Mouse (Mus musculus): Measurements from ENCODE around the gene Qtrt1. TPM values are rescaled to one million over a fixed set of nuclear protein-coding genes. Genes with fewer than 3 reads are reported as not detected.
A peak's percentile ranks its signal among the peaks of the same experiment; 100 is the strongest.

Gene Qtrt1
- polyA plus RNA-seq, 1 experiment from 2014 or later, result 61.5 TPM

DNA sequence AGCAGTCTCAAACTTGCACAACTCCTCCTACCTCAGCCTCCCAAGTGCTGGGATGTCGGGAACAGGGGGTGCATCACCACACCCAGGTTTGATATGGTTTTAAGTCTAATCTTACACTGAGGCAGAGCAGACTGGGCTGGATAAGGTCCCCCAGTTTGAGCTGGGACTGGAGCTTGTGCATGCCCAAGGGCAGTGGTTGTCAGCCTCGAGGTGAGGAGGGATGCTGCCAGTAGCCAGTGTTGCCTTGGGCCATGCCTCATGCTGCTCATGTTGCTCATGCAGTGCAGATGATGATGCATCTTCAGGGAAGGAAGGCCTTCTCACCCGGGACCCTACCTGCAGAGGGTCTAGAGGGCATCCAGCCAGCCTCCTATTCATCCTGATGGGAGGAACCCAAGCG, 6.1 kb upstream of the Qtrt1 start:
- ATAC-seq (replicated peaks; ENCODE audit: low FRiP score) (no peak), DNase-seq (ENCODE audit: low spot score) (no peak)
- Histone ChIP-seq H3K36me3 (ENCODE audit: control insufficient read depth, insufficient read depth, low read length) (peaks cover 30% of the 10 kb centered on the region; the same call in 1 of the 2 replicates), H3K9ac (ENCODE audit: low read length) (no peak overlapping the region), H3K4me3 (ENCODE audit: low read depth, low read length) (no peak overlapping the region), H3K9me3 (ENCODE audit: control insufficient read depth, low read length) (no peaks in the 10 kb centered on the region), H3K4me1 (replicated peaks; ENCODE audit: control insufficient read depth, insufficient read depth, low read length) (0 out of 2 replicates have a peak, but pooled peaks cover 2% of the 10 kb centered on the region), H3K27me3 (ENCODE audit: control insufficient read depth, insufficient read depth, low read length) (no peaks in the 10 kb centered on the region), H3K4me2 (ENCODE audit: low read depth, low read length, severe bottlenecking) (no peak overlapping the region), H3K27ac (ENCODE audit: low read depth, low read length) (no peak overlapping the region)
- 83% methylated on average over 4 of the region's 4 CpGs for WGBS

DNA sequence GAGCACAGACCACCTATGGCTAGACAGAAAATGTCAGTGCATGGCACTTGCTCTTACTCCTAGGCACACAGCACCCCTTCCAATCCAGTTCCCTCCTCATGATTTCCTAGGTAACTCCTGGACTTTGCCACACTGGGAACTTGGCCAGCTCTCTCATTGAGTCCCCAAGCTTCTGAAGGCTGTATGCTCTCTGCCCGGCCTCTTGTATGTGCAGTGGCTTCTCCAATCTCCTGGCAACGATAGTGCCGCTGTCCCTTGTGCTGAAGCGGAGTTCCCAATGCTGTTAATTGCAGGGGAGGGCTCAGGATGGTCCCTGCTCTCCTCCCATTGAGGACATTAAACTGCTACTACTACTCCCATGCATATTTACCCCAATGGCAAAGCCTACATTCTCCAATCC, 3.7 kb upstream of the Qtrt1 start:
- no peak overlapping the region for H3K4me3 ChIP-seq (ENCODE audit: low read depth, low read length)
- H3K4me1 ChIP-seq (replicated peaks; ENCODE audit: control insufficient read depth, insufficient read depth, low read length), result peaks cover 2% of the 10 kb centered on the region; the same call in 1 of the 2 replicates
- DNase-seq (ENCODE audit: low spot score), result no peak
- 29% methylated on average over 4 of the region's 4 CpGs for WGBS
- H3K9ac ChIP-seq (ENCODE audit: low read length), result no peak overlapping the region
- H3K4me2 ChIP-seq (ENCODE audit: low read depth, low read length, severe bottlenecking), result no peak overlapping the region
- no peak for ATAC-seq (replicated peaks; ENCODE audit: low FRiP score)
- H3K27me3 ChIP-seq (ENCODE audit: control insufficient read depth, insufficient read depth, low read length), result no peaks in the 10 kb centered on the region
- H3K27ac ChIP-seq (ENCODE audit: low read depth, low read length), result no peak overlapping the region
- H3K9me3 ChIP-seq (ENCODE audit: control insufficient read depth, low read length), result no peaks in the 10 kb centered on the region
- peaks cover 22% of the 10 kb centered on the region; the same call in 1 of the 2 replicates for H3K36me3 ChIP-seq (ENCODE audit: control insufficient read depth, insufficient read depth, low read length)

DNA sequence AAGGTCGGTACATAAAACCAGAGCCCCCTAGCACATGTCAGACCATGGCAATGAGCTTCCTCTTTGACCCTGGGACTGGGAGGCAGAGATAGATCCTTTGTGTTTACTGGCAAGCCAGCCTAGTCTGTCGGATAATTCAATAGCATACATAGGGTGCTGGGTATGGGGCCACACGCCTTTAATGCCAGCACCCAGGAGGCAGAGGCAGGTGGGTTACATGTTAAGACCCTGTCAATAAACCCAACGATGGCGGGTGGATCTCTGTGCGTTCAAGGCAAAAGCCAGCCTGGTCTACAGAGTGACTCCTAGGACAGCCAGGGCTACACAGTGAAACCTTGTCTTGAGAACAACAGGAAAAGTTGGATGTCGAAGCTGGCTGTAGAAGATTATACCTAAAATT, 3.0 kb upstream of the Qtrt1 start:
- WGBS, result 77% methylated on average over 7 of the region's 7 CpGs
- Histone ChIP-seq H3K4me2 (ENCODE audit: low read depth, low read length, severe bottlenecking) (no peak overlapping the region), H3K27ac (ENCODE audit: low read depth, low read length) (no peak overlapping the region), H3K27me3 (ENCODE audit: control insufficient read depth, insufficient read depth, low read length) (no peaks in the 10 kb centered on the region), H3K4me1 (replicated peaks; ENCODE audit: control insufficient read depth, insufficient read depth, low read length) (peaks cover 2% of the 10 kb centered on the region; the same call in 1 of the 2 replicates), H3K36me3 (ENCODE audit: control insufficient read depth, insufficient read depth, low read length) (peaks cover 17% of the 10 kb centered on the region; the same call in 1 of the 2 replicates), H3K9me3 (ENCODE audit: control insufficient read depth, low read length) (no peaks in the 10 kb centered on the region), H3K9ac (ENCODE audit: low read length) (no peak overlapping the region), H3K4me3 (ENCODE audit: low read depth, low read length) (no peak overlapping the region)
- ATAC-seq (replicated peaks; ENCODE audit: low FRiP score) (no peak), DNase-seq (ENCODE audit: low spot score) (no peak)

DNA sequence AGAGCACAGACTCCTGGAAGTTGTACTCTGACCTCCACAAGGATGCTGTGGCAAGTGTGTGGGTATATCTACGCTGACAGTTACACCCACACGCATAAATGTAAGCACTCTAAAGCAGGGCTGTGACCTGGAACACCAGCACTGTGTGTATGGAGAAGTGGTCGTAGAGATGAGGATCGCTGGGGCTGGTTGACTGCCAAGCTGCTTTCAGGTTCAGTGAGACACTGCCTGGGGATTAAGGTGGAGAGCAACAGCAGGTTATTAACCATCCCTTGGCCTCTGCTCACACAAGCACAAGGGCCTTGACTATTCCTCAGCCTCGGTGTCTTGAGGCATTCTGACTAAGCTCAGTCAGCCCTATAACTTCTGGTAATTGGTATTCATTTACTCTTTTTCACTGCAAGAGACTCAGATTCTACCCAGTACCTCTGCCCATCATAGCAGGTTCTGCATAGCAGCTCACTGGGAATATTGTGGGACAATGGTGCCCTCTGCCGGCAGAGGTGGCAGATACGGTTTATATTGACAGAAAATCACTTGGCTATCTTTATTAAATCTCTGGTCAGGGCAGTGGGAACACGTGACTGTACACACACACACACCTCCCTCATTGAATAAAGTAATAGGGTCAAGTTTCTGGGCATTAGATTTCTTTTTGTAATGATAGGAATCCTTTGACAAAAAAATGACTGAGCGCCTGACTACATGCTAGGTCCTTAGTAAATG, 1.9 kb upstream of the Qtrt1 start:
- Histone ChIP-seq H3K27me3 (ENCODE audit: control insufficient read depth, insufficient read depth, low read length) (no peaks in the 10 kb centered on the region), H3K27ac (ENCODE audit: low read depth, low read length) (no peak overlapping the region), H3K36me3 (ENCODE audit: control insufficient read depth, insufficient read depth, low read length) (peaks cover 9% of the 10 kb centered on the region; the same call in 1 of the 2 replicates), H3K4me3 (ENCODE audit: low read depth, low read length) (no peak overlapping the region), H3K4me1 (replicated peaks; ENCODE audit: control insufficient read depth, insufficient read depth, low read length) (peaks cover 2% of the 10 kb centered on the region; the same call in 1 of the 2 replicates), H3K9me3 (ENCODE audit: control insufficient read depth, low read length) (no peaks in the 10 kb centered on the region), H3K9ac (ENCODE audit: low read length) (no peak overlapping the region), H3K4me2 (ENCODE audit: low read depth, low read length, severe bottlenecking) (no peak overlapping the region)
- 39% methylated on average over 9 of the region's 9 CpGs for WGBS
- DNase-seq (ENCODE audit: low spot score) (peak; percentile 88), ATAC-seq (replicated peaks; ENCODE audit: low FRiP score) (0 out of 2 replicates have a peak, but pooled peaks have one; percentile 11)

DNA sequence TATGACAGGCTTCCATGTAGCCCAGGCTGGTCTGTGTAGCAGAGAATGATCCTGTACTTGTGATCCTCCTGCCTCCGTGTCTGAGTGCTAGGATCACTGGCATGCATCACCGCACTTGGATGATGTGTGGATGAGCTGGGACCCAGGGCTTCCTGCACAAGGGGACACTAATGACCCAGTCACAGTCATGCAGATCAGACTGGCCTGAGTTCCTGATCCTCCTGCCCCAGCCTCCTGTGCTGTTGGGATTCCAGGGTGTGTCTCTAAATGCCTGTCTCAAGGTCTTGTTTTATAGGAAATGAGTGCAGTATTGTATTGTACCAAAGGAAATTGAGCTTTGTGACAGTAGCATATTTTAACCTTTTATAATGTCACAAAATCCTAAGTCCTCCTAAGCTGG, 6.2 kb downstream of the Qtrt1 start:
- Histone ChIP-seq H3K4me2 (ENCODE audit: low read depth, low read length, severe bottlenecking) (no peak overlapping the region), H3K4me3 (ENCODE audit: low read depth, low read length) (no peak overlapping the region), H3K9me3 (ENCODE audit: control insufficient read depth, low read length) (no peaks in the 10 kb centered on the region), H3K36me3 (ENCODE audit: control insufficient read depth, insufficient read depth, low read length) (peaks cover 4% of the 10 kb centered on the region; the same call in 1 of the 2 replicates), H3K27ac (ENCODE audit: low read depth, low read length) (no peak overlapping the region), H3K27me3 (ENCODE audit: control insufficient read depth, insufficient read depth, low read length) (no peaks in the 10 kb centered on the region), H3K4me1 (replicated peaks; ENCODE audit: control insufficient read depth, insufficient read depth, low read length) (no peaks in the 10 kb centered on the region), H3K9ac (ENCODE audit: low read length) (no peak overlapping the region)
- DNase-seq (ENCODE audit: low spot score) (no peak), ATAC-seq (replicated peaks; ENCODE audit: low FRiP score) (no peak)
- WGBS, result 90% methylated on average over 2 of the region's 2 CpGs

DNA sequence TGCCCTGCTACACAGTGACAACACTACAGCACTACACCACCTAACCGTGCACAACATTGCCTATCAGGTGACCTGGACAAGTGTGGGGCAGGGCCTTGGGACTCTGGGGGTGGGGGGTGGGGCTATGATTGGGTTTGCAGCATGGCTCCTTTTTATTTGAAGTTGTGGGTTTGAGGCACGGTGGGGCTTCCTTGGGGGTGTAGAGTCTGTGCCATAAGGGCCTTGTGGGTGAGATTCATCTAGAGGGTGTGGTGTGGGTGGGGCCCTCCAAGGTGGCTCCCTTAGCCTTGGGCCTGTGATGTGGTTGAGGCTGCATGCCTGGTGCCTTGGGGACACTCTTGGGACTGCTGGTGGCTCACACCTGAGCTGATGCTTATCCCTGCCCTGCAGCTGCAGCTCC, 8.0 kb downstream of the Qtrt1 start:
- DNase-seq (ENCODE audit: low spot score), result no peak
- no peaks in the 10 kb centered on the region for H3K9me3 ChIP-seq (ENCODE audit: control insufficient read depth, low read length)
- 97% methylated on average over 2 of the region's 2 CpGs for WGBS
- no peak overlapping the region for H3K4me3 ChIP-seq (ENCODE audit: low read depth, low read length)
- H3K27ac ChIP-seq (ENCODE audit: low read depth, low read length), result no peak overlapping the region
- ATAC-seq (replicated peaks; ENCODE audit: low FRiP score), result no peak
- 0 out of 2 replicates have a peak, but pooled peaks cover 2% of the 10 kb centered on the region for H3K4me1 ChIP-seq (replicated peaks; ENCODE audit: control insufficient read depth, insufficient read depth, low read length)
- H3K27me3 ChIP-seq (ENCODE audit: control insufficient read depth, insufficient read depth, low read length), result no peaks in the 10 kb centered on the region
- H3K4me2 ChIP-seq (ENCODE audit: low read depth, low read length, severe bottlenecking), result no peak overlapping the region
- peaks cover 4% of the 10 kb centered on the region; the same call in 1 of the 2 replicates for H3K36me3 ChIP-seq (ENCODE audit: control insufficient read depth, insufficient read depth, low read length)
- H3K9ac ChIP-seq (ENCODE audit: low read length), result no peak overlapping the region

DNA sequence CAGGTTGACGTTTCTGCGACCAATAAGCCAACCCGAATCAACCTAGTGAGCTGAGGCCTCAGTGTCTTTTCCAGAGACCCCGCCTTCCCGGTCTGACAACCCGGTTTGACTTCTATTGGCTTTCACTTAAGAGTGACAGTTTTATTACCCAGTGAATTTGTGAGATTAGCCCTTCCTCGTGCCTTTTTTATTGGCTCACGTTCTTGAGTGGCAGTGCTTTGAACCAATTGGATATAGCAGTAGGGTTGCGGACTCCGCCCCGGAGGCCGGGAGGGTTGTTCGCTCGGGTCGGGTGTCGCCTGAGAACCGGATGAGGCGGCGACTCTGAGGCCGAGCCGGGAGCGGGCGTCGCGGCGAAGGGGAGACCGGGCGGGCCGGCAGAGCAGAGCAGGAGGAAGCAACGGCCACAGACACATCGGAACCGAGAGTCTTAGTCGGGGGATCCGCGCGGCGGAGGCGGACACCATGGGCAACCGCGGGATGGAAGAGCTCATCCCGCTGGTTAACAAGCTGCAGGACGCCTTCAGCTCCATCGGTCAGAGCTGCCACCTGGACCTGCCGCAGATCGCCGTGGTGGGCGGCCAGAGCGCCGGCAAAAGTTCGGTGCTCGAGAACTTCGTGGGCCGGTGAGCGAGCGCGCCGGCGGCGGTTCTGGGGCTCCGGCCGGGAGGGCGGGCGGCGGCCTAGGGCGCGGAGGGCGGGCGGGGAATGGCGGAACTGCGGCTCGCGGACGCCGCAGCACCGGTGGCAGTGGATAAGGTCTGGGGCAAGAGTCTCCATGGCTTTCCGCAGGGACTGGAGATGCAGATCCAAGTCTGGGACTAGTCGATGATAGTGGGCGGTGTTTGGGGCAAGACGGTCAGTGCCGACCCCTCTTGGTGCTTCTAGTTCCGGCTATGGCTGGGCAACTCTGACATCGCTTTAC, 13.3 kb downstream of the Qtrt1 start, which contains the start of gene Dnm2:
Gene Dnm2 (plus strand): TSS at position 278 of the 925 bp plus-strand sequence.
- Histone ChIP-seq H3K27me3 (ENCODE audit: control insufficient read depth, insufficient read depth, low read length) (no peaks in the 10 kb centered on the region), H3K4me3 (ENCODE audit: low read depth, low read length) (peak within 1 kb of the TSS; percentile 97), H3K4me2 (ENCODE audit: low read depth, low read length, severe bottlenecking) (peak within 1 kb of the TSS; percentile 60), H3K27ac (ENCODE audit: low read depth, low read length) (peak within 1 kb of the TSS; percentile 75), H3K36me3 (ENCODE audit: control insufficient read depth, insufficient read depth, low read length) (no peaks in the 10 kb centered on the region), H3K9ac (ENCODE audit: low read length) (peak within 1 kb of the TSS; percentile 86), H3K9me3 (ENCODE audit: control insufficient read depth, low read length) (no peaks in the 10 kb centered on the region), H3K4me1 (replicated peaks; ENCODE audit: control insufficient read depth, insufficient read depth, low read length) (peaks cover 6% of the 10 kb centered on the region)
- peak; percentile 96 for DNase-seq (ENCODE audit: low spot score)
- ATAC-seq (replicated peaks; ENCODE audit: low FRiP score), result peak; percentile 98
- WGBS, result under 1% methylated on average over 82 of the region's 82 CpGs

DNA sequence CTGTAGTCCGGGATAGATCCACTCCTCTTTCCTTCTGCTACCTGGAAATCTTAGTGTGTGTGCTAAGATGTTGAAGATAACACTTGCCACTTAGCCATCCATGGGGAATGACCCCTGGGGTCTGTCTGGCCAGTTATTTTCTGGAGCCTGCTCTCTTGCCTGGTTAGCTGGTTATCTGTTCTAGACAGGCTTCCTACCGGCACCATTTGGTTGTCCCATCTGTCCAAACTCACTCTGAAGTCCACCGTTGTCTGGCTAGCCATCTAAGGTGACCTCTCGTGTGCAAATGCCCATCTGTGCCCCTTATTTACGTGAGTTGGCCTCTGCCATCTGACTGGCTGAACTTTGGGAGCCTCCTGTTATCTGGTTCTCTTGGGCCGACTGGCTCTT, 13.9 kb downstream of the Qtrt1 start:
- H3K36me3 ChIP-seq (ENCODE audit: control insufficient read depth, insufficient read depth, low read length), result no peaks in the 10 kb centered on the region
- peaks cover 6% of the 10 kb centered on the region for H3K4me1 ChIP-seq (replicated peaks; ENCODE audit: control insufficient read depth, insufficient read depth, low read length)
- H3K9me3 ChIP-seq (ENCODE audit: control insufficient read depth, low read length), result no peaks in the 10 kb centered on the region
- H3K27ac ChIP-seq (ENCODE audit: low read depth, low read length), result no peak overlapping the region
- peak overlapping the region; percentile 97 for H3K4me3 ChIP-seq (ENCODE audit: low read depth, low read length)
- no peak for DNase-seq (ENCODE audit: low spot score)
- 16% methylated on average over 6 of the region's 6 CpGs for WGBS
- peak overlapping the region; percentile 86 for H3K9ac ChIP-seq (ENCODE audit: low read length)
- peak overlapping the region; percentile 60 for H3K4me2 ChIP-seq (ENCODE audit: low read depth, low read length, severe bottlenecking)
- H3K27me3 ChIP-seq (ENCODE audit: control insufficient read depth, insufficient read depth, low read length), result no peaks in the 10 kb centered on the region
- ATAC-seq (replicated peaks; ENCODE audit: low FRiP score), result no peak

Data from forebrain, embryonic 11.5 days (tissue).